Mouse (Mus musculus) limb, embryonic 15.5 days (tissue): ENCODE measurements around the gene Actl6a. TPM values are rescaled to one million over a fixed set of nuclear protein-coding genes. Genes with fewer than 3 reads are reported as not detected.
"Not testable (repeated sequence)": the region's sequence is repeated elsewhere in the genome, so short reads cannot be mapped to it uniquely, and the experiment has no call there.

ENCODE experiments used
- ATAC-seq: fragments of 200-750 bp; cut with Nextera tagmentation; 2 replicates; pipeline ENCODE4 v1.8.0; 2017; ENCODE audit warnings: low read depth, moderate TSS enrichment; ENCODE audit not compliant: insufficient number of reproducible peaks, low FRiP score, low TSS enrichment
- H3K27ac ChIP-seq: fragments of 300-500 bp; sonication (generic); 2 replicates; pipeline ENCODE4 v1.5.1; 2015; ENCODE audit warnings: moderate library complexity, mild to moderate bottlenecking, inconsistent platforms
- H3K27me3 ChIP-seq: fragments of 300-500 bp; sonication (generic); 2 replicates; pipeline ENCODE4 v1.6.1; 2015; ENCODE audit warnings: inconsistent platforms
- H3K36me3 ChIP-seq: fragments of 300-500 bp; sonication (generic); 2 replicates; pipeline ENCODE4 v1.6.1; 2015; ENCODE audit warnings: inconsistent platforms
- H3K4me1 ChIP-seq: fragments of 300-500 bp; sonication (generic); 2 replicates; pipeline ENCODE4 v1.6.1; 2015; ENCODE audit warnings: inconsistent platforms
- H3K4me2 ChIP-seq: fragments of 300-500 bp; sonication (generic); 2 replicates; pipeline ENCODE4 v1.6.1; 2015; ENCODE audit warnings: mild to moderate bottlenecking, inconsistent platforms
- H3K4me3 ChIP-seq: fragments of 300-500 bp; sonication (generic); 2 replicates; pipeline ENCODE4 v1.5.1; 2015; ENCODE audit warnings: mild to moderate bottlenecking, inconsistent platforms
- H3K9ac ChIP-seq: fragments of 300-500 bp; sonication (generic); 2 replicates; pipeline ENCODE4 v1.6.1; 2015; ENCODE audit warnings: inconsistent platforms
- H3K9me3 ChIP-seq: fragments of 300-500 bp; sonication (generic); 2 replicates; pipeline ENCODE4 v1.6.1; 2016; ENCODE audit warnings: inconsistent platforms
- WGBS: fragments of 180-500 bp; shearing (Covaris S2); methylation state at CpG from one replicate; pipeline ENCODE4 v1.1.7; 2015; 5-methylcytosine and 5-hydroxymethylcytosine counted together
- polyA plus RNA-seq: library from polyadenylated mRNA; unstranded; fragments of >200 nt; fragmentation: Nextera tagmentation; extraction: Ambion mirVana; gene quantifications from 2 replicates; pipeline ENCODE4 v1.2.1, GENCODE M21; 2015

Actl6a gene
- polyA plus RNA-seq, 1 experiment from 2014 or later: 117 TPM

GRCm38 (mm10) chr3:32727861-32728260 is 21.8 kb downstream of the Actl6a start:
- Histone ChIP-seq H3K4me1 (no peaks in the 10 kb centered on the region), H3K9me3 (no peaks in the 10 kb centered on the region), H3K9ac (no peak overlapping the region), H3K4me2 (no peak overlapping the region), H3K27ac (no peak overlapping the region), H3K4me3 (no peak overlapping the region), H3K36me3 (peaks cover 86% of the 10 kb centered on the region), H3K27me3 (no peaks in the 10 kb centered on the region)
- no peak for ATAC-seq
- 83% methylated on average over 4 of the region's 4 CpGs for WGBS

GRCm38 (mm10) chr3:32736244-32737171 is 30.4 kb downstream of the Actl6a start, which contains the start of gene Ndufb5:
TSS of gene Ndufb5 (plus strand) at chr3:32736990.
- Histone ChIP-seq H3K9me3 (no peaks in the 10 kb centered on the region), H3K4me3 (peak within 1 kb of the TSS; percentile 82), H3K4me1 (peaks cover 12% of the 10 kb centered on the region), H3K4me2 (peak within 1 kb of the TSS; percentile 85), H3K36me3 (peaks cover 29% of the 10 kb centered on the region), H3K27me3 (no peaks in the 10 kb centered on the region), H3K27ac (peak within 1 kb of the TSS; percentile 84), H3K9ac (peak within 1 kb of the TSS; percentile 73)
- peak; percentile 99 for ATAC-seq
- WGBS: under 1% methylated on average over 62 of the region's 62 CpGs

GRCm38 (mm10) chr3:32737172-32737655 is 31.1 kb downstream of the Actl6a start, which contains the start of gene Mrpl47:
TSS of gene Mrpl47 (minus strand) at chr3:32737605.
- H3K9me3 ChIP-seq: no peaks in the 10 kb centered on the region
- peaks cover 27% of the 10 kb centered on the region for H3K36me3 ChIP-seq
- ATAC-seq: peak; percentile 15; the same call in 1 of the 2 replicates
- no peaks in the 10 kb centered on the region for H3K27me3 ChIP-seq
- H3K27ac ChIP-seq: peak within 1 kb of the TSS; percentile 84
- peak within 1 kb of the TSS; percentile 85 for H3K4me2 ChIP-seq
- WGBS: 1% methylated on average over 31 of the region's 31 CpGs
- H3K9ac ChIP-seq: peak within 1 kb of the TSS; percentile 73
- peak within 1 kb of the TSS; percentile 82 for H3K4me3 ChIP-seq
- peaks cover 12% of the 10 kb centered on the region for H3K4me1 ChIP-seq

GRCm38 (mm10) chr3:32738549-32738948 is 32.5 kb downstream of the Actl6a start:
- WGBS: 93% methylated on average over 5 of the region's 5 CpGs
- 0 out of 2 replicates have a peak overlapping the region, but pooled peaks have one; percentile 82 for H3K4me3 ChIP-seq
- no peaks in the 10 kb centered on the region for H3K27me3 ChIP-seq
- no peak overlapping the region for H3K9ac ChIP-seq
- no peak for ATAC-seq
- H3K4me1 ChIP-seq: peaks cover 12% of the 10 kb centered on the region
- no peak overlapping the region for H3K4me2 ChIP-seq
- no peaks in the 10 kb centered on the region for H3K9me3 ChIP-seq
- H3K36me3 ChIP-seq: peaks cover 18% of the 10 kb centered on the region
- no peak overlapping the region for H3K27ac ChIP-seq

- Histone ChIP-seq H3K9me3 (no peaks in the 10 kb centered on the region), H3K4me1 (peaks cover 12% of the 10 kb centered on the region), H3K27me3 (no peaks in the 10 kb centered on the region), H3K4me3 (no peak overlapping the region), H3K27ac (no peak overlapping the region), H3K36me3 (peaks cover 35% of the 10 kb centered on the region), H3K4me2 (no peak overlapping the region), H3K9ac (no peak overlapping the region)
- ATAC-seq: no peak
- whole genome bisulfite sequencing: 78% methylated on average over 2 of the region's 2 CpGs
Measured at GRCm38 (mm10) chr3:32742276-32742780, 36.2 kb downstream of the Actl6a start.

- Histone ChIP-seq H3K27ac (no peak overlapping the region), H3K4me1 (no peaks in the 10 kb centered on the region), H3K36me3 (peaks cover 56% of the 10 kb centered on the region), H3K9ac (no peak overlapping the region), H3K4me2 (no peak overlapping the region), H3K4me3 (no peak overlapping the region), H3K27me3 (no peaks in the 10 kb centered on the region), H3K9me3 (no peaks in the 10 kb centered on the region)
- no peak for ATAC-seq
- 93% methylated on average over 6 of the region's 6 CpGs for WGBS
Measured at GRCm38 (mm10) chr3:32745001-32745400, 38.9 kb downstream of the Actl6a start.

- not testable (repeated sequence) for H3K4me3 ChIP-seq, H3K4me2 ChIP-seq, H3K9ac ChIP-seq, H3K27me3 ChIP-seq, H3K4me1 ChIP-seq, H3K9me3 ChIP-seq, H3K27ac ChIP-seq, ATAC-seq
- peaks cover 60% of the 10 kb centered on the region for H3K36me3 ChIP-seq
Measured at GRCm38 (mm10) chr3:32745426-32745825, 39.3 kb downstream of the Actl6a start.

- H3K4me1 ChIP-seq: no peaks in the 10 kb centered on the region
- no peak overlapping the region for H3K4me3 ChIP-seq
- no peak for ATAC-seq
- 85% methylated on average over 9 of the region's 9 CpGs for WGBS
- H3K27ac ChIP-seq: no peak overlapping the region
- no peaks in the 10 kb centered on the region for H3K27me3 ChIP-seq
- H3K9me3 ChIP-seq: no peaks in the 10 kb centered on the region
- H3K36me3 ChIP-seq: peaks cover 71% of the 10 kb centered on the region
- no peak overlapping the region for H3K4me2 ChIP-seq
- no peak overlapping the region for H3K9ac ChIP-seq
Measured at GRCm38 (mm10) chr3:32748384-32748783, 42.3 kb downstream of the Actl6a start.

- WGBS: 93% methylated on average over 4 of the region's 4 CpGs
- ATAC-seq: no peak
Measured at GRCm38 (mm10) chr3:32749820-32750579, 43.9 kb downstream of the Actl6a start.

GRCm38 (mm10) chr3:32754384-32754915 is 48.4 kb downstream of the Actl6a start:
- ATAC-seq: no peak
- Histone ChIP-seq H3K9me3 (no peaks in the 10 kb centered on the region), H3K4me2 (no peak overlapping the region), H3K9ac (no peak overlapping the region), H3K4me3 (no peak overlapping the region), H3K4me1 (no peaks in the 10 kb centered on the region), H3K36me3 (peaks cover 42% of the 10 kb centered on the region), H3K27ac (no peak overlapping the region), H3K27me3 (no peaks in the 10 kb centered on the region)
- 86% methylated on average over 3 of the region's 3 CpGs for WGBS

More at GRCm38 (mm10) chr3:32749820-32750579, 43.9 kb downstream of the Actl6a start:
- Histone ChIP-seq H3K9ac (no peak overlapping the region), H3K27me3 (no peaks in the 10 kb centered on the region), H3K9me3 (no peaks in the 10 kb centered on the region), H3K36me3 (peaks cover 73% of the 10 kb centered on the region), H3K4me3 (no peak overlapping the region), H3K4me2 (no peak overlapping the region), H3K4me1 (no peaks in the 10 kb centered on the region), H3K27ac (no peak overlapping the region)

GRCm38 (mm10) chr3:32759212-32759611 is 53.1 kb downstream of the Actl6a start:
- 66% methylated on average over 5 of the region's 5 CpGs for WGBS
- H3K4me1 ChIP-seq: no peaks in the 10 kb centered on the region
- no peaks in the 10 kb centered on the region for H3K36me3 ChIP-seq
- no peak overlapping the region for H3K4me2 ChIP-seq
- no peak overlapping the region for H3K9ac ChIP-seq
- H3K27me3 ChIP-seq: no peaks in the 10 kb centered on the region
- no peak overlapping the region for H3K4me3 ChIP-seq
- H3K9me3 ChIP-seq: no peaks in the 10 kb centered on the region
- no peak for ATAC-seq
- no peak overlapping the region for H3K27ac ChIP-seq
